Mouse (Mus musculus) ES-E14 (cell line): ENCODE measurements at regions not wholly inside any gene's neighbourhood (a gene's known extent, or its start where the extent isn't known, plus 50 kb on each side); places are given as distances from the start of the nearest gene placed in this dataset.

Experiments
- DNase-seq: peaks from one replicate; pipeline ENCODE4 v3.0.0-alpha.2; 2013; ENCODE audit warnings: low read depth, low spot score
- H3K27ac ChIP-seq: 2 replicates; pipeline ENCODE4 v1.5.1; 2012; ENCODE audit warnings: low read depth, mild to moderate bottlenecking, low read length, moderate library complexity, mixed read lengths; ENCODE audit not compliant: poor library complexity, insufficient read depth, severe bottlenecking
- H3K36me3 ChIP-seq: 2 replicates; pipeline ENCODE4 v1.6.1; 2012; ENCODE audit warnings: mild to moderate bottlenecking, low read length, moderate library complexity, mixed read lengths; ENCODE audit not compliant: control insufficient read depth, poor library complexity, insufficient read depth, severe bottlenecking
- H3K4me1 ChIP-seq, 2 experiments: fragments of 150-350 bp in 1 of 2; sonication (generic) in 1 of 2; 2 replicates each; pipeline ENCODE4 v1.6.1; 2012; ENCODE audit warnings: low read length in 2 of 2, mild to moderate bottlenecking in 1 of 2, mixed read lengths in 1 of 2; ENCODE audit not compliant: control insufficient read depth in 2 of 2, insufficient read depth in 2 of 2, poor library complexity in 1 of 2
- H3K4me3 ChIP-seq, 2 experiments: fragments of 150-350 bp in 1 of 2; sonication (generic) in 1 of 2; 2 replicates each; pipeline ENCODE4 v1.5.1; 2012; ENCODE audit warnings: low read length in 2 of 2, low read depth in 1 of 2, mild to moderate bottlenecking in 1 of 2, mixed read lengths in 1 of 2; ENCODE audit not compliant: insufficient read depth in 1 of 2, poor library complexity in 1 of 2, severe bottlenecking in 1 of 2
- H3K9ac ChIP-seq: 2 replicates; pipeline ENCODE4 v1.6.1; 2012; ENCODE audit warnings: low read depth, mild to moderate bottlenecking, low read length, mixed read lengths; ENCODE audit not compliant: poor library complexity, insufficient read depth, severe bottlenecking
- H3K9me3 ChIP-seq: fragments of 150-350 bp; sonication (generic); 2 replicates; pipeline ENCODE4 v1.6.1; 2012; ENCODE audit warnings: low read depth, mild to moderate bottlenecking, low read length; ENCODE audit not compliant: control insufficient read depth, insufficient read depth
- CHD2 ChIP-seq: IDR thresholded peaks from 2 replicates; pipeline ENCODE4 v1.6.1; 2014; ENCODE audit warnings: mild to moderate bottlenecking, low read depth, low read length, inconsistent platforms
- HCFC1 ChIP-seq: IDR thresholded peaks from 2 replicates; pipeline ENCODE4 v1.6.1; 2012; ENCODE audit warnings: low read length, inconsistent platforms, borderline replicate concordance; ENCODE audit not compliant: insufficient read depth
- MAFK ChIP-seq: IDR thresholded peaks from 2 replicates; pipeline ENCODE4 v1.6.1; 2014; ENCODE audit warnings: mild to moderate bottlenecking, low read depth, low read length, inconsistent platforms; ENCODE audit not compliant: insufficient read depth
- ZC3H11A ChIP-seq: IDR thresholded peaks from 2 replicates; pipeline ENCODE4 v1.6.1; 2012; ENCODE audit warnings: low read depth, mild to moderate bottlenecking, inconsistent platforms, low read length, borderline replicate concordance
- ZNF384 ChIP-seq: IDR thresholded peaks from 2 replicates; pipeline ENCODE4 v1.6.1; 2012; ENCODE audit warnings: low read depth, low read length, inconsistent platforms
- in situ Hi-C, 2 experiments: fragments of 600-800 bp; cut with MboI; formaldehyde crosslinking; loops; one replicate each; pipeline ENCODE4 v1.15.1; 2025; ENCODE audit warnings: low sequenced_read_pairs in 2 of 2, inconsistent platforms in 1 of 2; ENCODE audit not compliant: unreplicated experiment in 2 of 2

DNA sequence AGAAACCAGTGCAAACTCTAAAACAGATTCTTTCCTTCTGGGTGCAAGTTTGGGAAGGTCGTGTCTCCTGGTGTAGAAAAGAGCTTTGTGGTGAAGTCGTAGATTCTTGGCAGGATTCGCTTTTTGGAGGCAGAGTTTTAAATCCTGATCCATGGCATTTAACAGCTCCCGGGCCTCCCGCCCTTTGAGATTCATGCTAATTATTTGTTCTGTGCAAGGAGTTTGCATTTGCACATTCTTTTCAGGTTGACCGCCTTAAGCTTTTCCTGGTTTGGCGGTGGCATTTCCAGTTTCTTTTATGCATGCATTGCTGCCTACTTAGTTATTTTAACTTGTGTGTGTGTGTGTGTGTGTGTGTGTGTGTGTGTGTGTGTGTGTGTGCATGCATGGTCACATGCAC, 126.9 kb upstream of the A230072I06Rik start:
- Histone ChIP-seq H3K9me3 (no peaks in the 10 kb centered on the region), H3K4me1 (no peaks in the 10 kb centered on the region), H3K36me3 (no peaks in the 10 kb centered on the region), H3K27ac (no peak overlapping the region), H3K9ac (no peak overlapping the region), H3K4me3 (no peak overlapping the region)
- DNase-seq = no peak
- TF ChIP-seq HCFC1 (no peak), ZC3H11A (no peak), ZNF384 (no peak), MAFK (no peak), CHD2 (no peak)
- in situ Hi-C loops = no loop called here

DNA sequence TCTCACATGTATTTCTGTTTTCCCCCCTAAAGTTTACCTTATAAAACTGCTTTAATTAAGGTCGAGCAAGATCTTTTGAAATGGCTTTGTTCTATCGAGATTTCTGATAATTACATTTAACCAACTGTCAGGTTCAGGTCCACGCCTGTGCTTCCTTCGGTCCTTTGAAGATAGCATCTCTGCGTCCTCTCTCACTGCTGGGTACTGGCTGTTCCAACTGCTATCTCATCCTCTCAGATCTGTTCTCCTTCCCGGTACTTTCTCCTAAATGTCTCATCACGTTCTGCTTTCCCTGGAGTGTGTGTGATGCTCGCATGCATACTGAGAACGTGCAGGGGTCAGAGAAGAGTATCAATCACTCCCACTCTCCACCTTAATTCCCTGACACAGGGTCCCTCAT, 125.8 kb upstream of the A230072I06Rik start:
- TF ChIP-seq ZC3H11A (no peak), ZNF384 (no peak), HCFC1 (no peak), CHD2 (no peak), MAFK (no peak)
- in situ Hi-C loops = no loop called here
- Histone ChIP-seq H3K36me3 (no peaks in the 10 kb centered on the region), H3K9me3 (no peaks in the 10 kb centered on the region), H3K4me3 (no peak overlapping the region), H3K9ac (no peak overlapping the region), H3K4me1 (no peaks in the 10 kb centered on the region), H3K27ac (peak overlapping the region; percentile 15; the same call in 1 of the 2 replicates)
- DNase-seq = no peak

DNA sequence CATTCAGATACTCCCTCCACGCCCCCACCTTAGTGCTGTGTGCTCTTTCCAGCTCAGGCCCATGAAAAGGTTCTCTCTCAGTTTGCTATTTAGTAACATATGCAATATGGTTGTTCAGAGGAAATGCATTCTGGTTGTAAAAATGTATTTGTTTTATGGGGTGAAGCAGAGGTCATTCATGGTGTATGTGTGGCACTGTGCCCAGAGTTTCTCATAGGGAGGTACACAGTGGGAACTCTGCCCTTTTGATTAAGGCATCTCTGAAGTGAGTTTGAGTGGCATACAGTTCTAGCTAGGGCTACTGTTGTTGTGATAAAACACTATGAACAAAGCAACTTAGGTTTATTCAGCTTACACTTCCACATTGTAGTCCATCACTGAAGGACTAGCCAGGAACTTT, 121.7 kb upstream of the A230072I06Rik start:
- TF ChIP-seq CHD2 = no peak
- Histone ChIP-seq H3K4me3 (no peak overlapping the region), H3K9me3 (no peaks in the 10 kb centered on the region), H3K27ac (no peak overlapping the region), H3K9ac (no peak overlapping the region), H3K36me3 (no peaks in the 10 kb centered on the region), H3K4me1 (no peaks in the 10 kb centered on the region)
- in situ Hi-C loops = no loop called here
- DNase-seq = no peak

DNA sequence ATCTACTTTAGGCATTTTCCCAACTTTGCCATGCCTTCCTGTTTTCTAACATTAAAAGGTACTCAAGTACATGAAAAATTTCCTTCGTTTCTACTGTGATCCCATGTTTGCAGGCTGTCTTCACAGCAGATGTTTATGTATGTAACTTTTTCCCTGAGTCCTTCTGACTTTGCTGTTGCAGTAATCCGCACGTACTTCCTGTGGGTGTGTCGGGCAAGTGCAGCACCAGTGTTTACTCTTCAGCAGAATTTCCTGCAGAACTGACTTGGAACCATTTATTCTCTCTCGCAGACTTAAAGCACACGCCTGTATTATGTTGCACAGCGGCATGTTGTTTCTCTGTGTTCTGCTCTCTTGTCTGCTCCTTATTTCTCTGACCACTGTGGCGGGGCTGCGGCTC, 120.4 kb upstream of the A230072I06Rik start:
- H3K9me3 ChIP-seq = no peaks in the 10 kb centered on the region
- in situ Hi-C loops = no loop called here
- no peak overlapping the region for H3K9ac ChIP-seq
- no peak overlapping the region for H3K27ac ChIP-seq
- H3K36me3 ChIP-seq = no peaks in the 10 kb centered on the region
- H3K4me3 ChIP-seq = no peak overlapping the region
- no peaks in the 10 kb centered on the region for H3K4me1 ChIP-seq
- DNase-seq = no peak
- TF ChIP-seq ZC3H11A (no peak), ZNF384 (no peak), MAFK (no peak), CHD2 (no peak), HCFC1 (no peak)

DNA sequence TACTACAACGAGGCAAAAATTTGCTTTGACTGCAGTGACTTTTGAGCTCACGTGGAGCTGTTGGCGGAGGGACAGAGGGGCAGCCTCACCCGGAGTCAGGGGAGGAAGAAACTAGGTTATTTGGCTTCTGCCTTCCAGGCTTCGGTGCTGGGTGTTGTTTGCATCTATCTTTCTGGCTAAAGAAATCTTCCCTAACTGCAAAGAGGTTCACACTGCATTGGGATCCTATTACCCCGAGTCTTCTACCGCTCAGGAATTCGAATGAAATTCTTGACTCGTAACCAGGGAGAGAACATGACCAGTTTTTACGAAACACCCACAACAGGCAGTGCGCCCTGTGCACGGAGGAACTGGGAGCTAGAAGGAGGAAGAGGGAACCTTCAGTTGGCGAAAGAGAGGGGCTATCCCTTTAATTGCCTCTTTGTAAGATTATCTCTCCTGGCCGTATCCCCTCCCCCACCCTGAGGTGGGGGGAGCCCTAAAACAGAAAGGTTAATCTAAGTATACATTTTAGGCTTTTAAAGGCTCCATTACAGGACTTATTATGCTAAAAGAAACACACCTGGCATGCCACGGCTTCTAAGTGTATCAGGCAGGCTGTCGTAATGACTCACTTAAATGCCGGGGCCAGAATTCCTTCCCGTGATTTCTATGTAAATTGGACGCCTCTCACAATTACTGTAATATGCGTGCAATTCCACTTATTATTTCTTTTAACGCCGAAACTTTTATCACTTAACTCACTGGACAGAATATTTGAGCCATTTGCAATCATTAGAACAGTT, 115.5 kb upstream of the A230072I06Rik start:
- no peak overlapping the region for H3K4me3 ChIP-seq
- in situ Hi-C loops = no loop called here
- DNase-seq = no peak
- no peaks in the 10 kb centered on the region for H3K9me3 ChIP-seq
- no peak for TF ChIP-seq MAFK
- no peak for TF ChIP-seq HCFC1
- TF ChIP-seq ZC3H11A = no peak
- no peak for TF ChIP-seq ZNF384
- no peak for TF ChIP-seq CHD2
- H3K36me3 ChIP-seq = no peaks in the 10 kb centered on the region
- no peak overlapping the region for H3K27ac ChIP-seq
- no peaks in the 10 kb centered on the region for H3K4me1 ChIP-seq
- no peak overlapping the region for H3K9ac ChIP-seq
